Mouse (Mus musculus) lung, postnatal 0 days (tissue): ENCODE measurements around the gene Dnaaf1.

Experiments
- CTCF ChIP-seq: IDR thresholded peaks from 2 replicates; pipeline ENCODE4 v1.5.1; 2016; ENCODE audit warnings: antibody characterized with exemption, mild to moderate bottlenecking
- EP300 ChIP-seq: IDR thresholded peaks from 2 replicates; pipeline ENCODE4 v1.6.1; 2016; ENCODE audit warnings: antibody characterized with exemption, mild to moderate bottlenecking, control low read depth

- TF ChIP-seq EP300 = no peak
- TF ChIP-seq CTCF = no peak
Observed at GRCm38 (mm10) chr8:119548560-119549113, 26.4 kb upstream of the Dnaaf1 start.
